Mouse (Mus musculus): ENCODE measurements at regions not wholly inside any gene's neighbourhood (a gene's known extent, or its start where the extent isn't known, plus 50 kb on each side); places are given as distances from the start of the nearest gene placed in this dataset.

DNA sequence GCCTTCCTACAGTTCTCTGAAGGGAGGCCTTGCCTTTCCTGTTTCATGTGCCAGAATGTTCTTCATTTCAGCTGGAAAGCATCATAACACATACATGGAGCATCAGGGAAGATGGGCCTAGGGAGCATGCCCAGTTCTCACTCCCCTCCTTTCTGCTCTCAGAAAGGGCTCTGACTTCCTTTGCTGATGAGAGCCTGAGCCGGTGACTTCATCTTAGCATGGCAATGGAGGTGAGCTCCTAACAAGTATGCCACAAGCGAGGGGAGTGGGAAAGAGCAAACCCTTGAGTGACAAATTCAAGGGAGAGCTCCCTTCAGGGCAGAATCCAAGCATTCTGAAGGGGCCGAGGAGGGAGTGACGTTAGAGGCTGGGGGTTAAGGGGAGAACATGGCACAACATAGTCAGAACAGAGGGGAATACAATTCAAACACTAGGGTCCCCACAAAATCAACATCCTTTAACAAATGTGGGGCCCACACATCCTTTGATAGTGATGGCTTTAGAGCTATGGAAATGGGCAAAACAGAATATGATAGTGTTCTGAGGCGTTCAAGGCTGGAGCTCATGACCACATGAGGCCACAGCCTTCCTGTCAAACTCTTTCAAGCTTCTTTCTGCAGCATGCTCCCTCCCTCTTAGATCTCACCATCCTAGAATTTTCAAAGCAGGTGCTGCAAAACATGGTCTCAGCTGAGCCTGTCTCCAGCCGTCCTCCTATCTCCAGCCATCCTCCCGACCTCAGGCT is 437.4 kb upstream of the 3110018I06Rik start:
- DNase-seq: no peak

DNA sequence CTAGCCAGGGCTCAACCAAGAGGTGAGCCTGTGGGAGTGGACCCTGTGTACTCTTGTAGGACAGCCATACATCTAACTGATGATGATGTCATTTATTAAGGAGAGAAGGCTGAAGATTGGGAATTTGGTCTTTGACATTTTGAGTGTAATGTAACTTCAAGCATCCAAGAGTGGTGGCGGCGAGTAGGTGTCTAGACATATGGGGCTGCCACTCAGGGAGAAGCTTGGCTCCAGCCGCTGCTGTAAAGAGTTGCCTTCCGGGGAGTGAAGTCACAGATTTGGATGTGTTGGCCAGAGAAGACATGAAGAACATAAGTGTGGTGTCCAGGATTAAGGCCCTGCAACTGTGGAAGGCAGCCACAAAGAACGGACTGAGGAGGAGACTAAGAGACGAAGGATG is 436.3 kb upstream of the 3110018I06Rik start:
- DNase-seq: no peak

DNA sequence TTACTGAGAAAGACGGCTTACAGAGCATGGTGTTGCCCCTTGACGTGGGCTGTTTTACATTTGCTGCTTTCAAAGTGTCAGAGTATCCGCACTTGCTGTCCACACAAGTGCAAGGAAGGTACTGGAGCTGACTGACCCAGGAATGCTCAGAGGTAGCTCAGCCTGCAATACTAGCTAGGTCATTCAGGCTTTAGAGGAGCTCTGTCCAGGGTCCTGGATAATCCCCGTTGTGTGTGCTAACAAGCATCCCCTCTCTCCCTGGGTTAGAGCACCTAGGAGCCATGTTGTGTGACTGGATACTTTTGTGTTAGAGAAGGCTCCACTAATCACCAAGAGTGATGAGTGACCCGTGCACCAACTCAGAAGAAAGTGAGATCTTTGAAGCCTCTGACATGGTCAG is 431.9 kb upstream of the 3110018I06Rik start:
- peak; percentile 69 for DNase-seq

DNA sequence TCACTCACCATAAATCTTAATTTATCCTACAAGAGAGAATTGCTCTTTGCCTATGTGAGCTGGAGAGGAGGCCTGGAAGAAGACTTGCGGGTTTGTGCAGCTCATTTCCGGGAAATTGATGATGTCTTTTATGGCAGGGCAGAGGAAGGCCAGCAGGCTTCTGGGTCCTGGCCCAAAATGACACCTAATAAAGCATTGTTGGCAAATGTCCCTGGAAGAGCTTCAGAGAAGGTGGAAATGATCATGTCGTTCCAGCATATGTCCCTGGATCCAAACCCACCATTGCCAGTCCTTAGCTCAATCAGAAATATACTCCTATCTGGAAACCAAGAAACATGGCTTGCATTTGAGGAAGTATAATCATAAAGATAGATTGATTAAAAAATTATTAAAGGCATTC is 427.9 kb upstream of the 3110018I06Rik start:
- DNase-seq: no peak

DNA sequence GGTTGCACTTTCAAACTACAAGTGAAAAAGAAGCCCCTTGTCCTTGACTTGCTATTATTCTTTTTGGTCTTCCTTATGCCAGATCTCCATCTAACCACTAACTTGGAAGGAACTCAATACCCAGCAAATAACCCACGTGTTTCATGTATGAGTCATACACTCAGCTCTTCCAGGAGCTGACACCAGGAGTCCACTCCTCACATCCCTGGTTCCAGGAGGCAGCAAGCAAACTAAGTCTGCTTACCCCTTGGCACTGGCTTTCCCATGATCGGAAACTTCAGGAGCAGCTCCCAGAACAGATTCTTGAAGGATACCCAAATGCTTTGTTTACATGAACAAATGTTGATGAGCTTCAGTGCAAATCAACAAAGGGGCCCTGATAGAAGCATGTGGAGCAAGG is 421.1 kb upstream of the 3110018I06Rik start:
- DNase-seq: no peak

DNA sequence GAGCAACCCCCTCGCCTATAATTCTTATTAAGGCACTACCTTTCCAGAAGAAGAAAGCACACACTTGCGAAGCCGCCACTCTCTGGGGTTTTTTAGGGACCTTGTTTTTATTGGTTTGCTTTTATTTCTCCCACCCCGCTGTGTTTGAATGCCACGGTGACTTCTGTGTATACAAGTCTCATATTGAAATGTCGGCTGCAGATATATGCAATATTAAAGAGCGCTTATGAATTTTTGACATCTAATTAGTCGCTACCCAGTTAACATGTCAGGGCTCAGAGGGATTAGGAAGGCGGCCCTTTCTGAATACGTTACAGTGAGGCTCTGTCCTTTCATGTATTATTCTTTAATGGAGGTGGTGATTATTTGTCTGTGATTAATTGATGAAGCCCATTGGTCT is 405.9 kb upstream of the 3110018I06Rik start:
- DNase-seq: peak; percentile 34

DNA sequence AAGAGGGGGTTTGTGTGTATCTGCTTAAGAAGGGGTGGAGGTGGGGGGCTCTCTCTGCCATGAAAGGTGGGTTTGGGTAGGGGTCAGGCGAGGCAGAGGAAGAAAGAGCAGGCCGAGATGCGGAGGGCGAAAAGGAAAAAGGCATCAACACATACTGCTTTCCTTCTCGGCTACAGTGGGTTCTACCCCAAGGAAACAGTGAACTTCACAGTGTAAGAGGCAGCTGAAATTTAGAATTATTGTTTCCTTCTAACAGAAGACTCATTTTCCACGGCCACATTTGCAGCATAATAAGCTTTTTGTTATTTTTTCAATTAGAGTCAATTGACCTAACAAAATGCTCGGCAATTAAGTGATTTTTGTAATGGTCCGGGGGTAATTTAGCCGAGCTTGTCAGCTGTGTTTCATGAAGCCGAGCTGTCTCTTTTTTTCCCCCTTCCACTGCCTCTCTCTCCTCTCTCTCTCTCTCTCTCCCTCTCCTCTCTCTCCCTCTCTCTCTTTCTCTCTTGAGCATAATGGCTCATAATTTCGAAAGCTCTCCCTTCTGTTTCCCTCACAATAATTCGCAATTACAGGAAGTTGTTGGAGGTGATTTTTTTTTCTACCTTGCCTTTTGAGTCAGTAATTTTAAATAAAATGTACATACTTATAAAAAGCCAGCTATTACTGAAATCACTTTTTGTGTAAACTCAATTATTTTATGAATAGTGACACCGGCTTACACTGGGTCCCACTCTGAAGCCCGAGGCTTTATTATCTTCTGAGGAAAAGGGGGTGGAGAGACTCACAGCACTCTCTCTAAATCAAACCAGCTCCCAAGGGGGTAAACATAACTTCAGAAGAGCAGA is 403.1 kb upstream of the 3110018I06Rik start:
- DNase-seq: peak; percentile 45

DNA sequence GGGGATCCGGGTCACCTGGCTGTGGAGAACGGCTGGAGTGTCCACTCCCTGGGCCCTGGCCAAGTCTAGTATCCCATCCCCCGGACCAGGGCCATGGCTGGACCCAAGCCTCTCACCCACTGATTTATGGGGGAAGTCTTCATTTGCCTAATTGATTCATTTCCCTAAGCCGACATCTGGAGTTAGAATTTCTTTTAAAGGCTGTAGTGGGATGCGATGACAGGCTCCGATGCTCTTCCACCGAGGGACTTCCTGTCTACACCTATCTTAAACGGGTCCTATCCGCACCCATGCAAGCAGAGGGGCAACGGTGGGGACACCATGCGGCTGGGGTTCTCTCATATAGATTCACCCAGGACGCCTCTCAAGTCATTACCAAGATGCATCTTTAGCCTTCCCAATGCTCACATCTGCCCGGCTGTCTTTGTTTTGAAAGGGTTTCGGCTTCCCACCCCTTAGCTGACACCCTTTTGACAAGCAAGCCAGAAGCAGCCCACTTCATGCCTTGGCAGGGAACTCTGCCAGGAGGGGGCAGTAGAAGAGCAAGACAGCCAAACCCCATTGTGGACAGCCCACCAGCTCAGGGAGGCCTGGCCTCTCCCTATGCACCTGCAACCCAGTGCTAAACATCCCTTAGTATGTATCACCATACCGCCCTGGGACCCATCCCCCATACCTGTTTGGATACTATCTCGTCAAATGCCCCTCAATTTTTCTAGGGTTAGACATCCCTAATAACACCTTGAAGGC is 402.4 kb upstream of the 3110018I06Rik start:
- DNase-seq: peak; percentile 79

DNA sequence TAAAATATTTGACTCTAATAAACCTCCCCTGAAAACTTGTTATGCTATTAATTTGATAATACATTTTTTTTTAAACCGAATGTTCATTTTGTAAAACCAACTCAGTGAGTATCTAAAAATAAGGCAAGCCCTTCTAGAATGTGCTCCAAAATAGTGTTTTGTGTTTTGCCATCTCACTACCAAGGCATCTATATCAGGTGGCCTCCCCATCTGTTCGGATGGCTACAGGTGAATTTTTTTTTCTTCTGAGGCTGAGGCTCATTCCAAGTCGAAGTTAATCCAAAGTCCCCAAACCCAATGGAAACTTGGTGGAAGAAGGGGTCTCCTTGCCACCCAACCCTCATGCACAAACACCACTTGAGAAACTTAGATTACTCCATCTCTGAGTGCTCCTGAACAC is 396.3 kb upstream of the 3110018I06Rik start:
- no peak for DNase-seq

DNA sequence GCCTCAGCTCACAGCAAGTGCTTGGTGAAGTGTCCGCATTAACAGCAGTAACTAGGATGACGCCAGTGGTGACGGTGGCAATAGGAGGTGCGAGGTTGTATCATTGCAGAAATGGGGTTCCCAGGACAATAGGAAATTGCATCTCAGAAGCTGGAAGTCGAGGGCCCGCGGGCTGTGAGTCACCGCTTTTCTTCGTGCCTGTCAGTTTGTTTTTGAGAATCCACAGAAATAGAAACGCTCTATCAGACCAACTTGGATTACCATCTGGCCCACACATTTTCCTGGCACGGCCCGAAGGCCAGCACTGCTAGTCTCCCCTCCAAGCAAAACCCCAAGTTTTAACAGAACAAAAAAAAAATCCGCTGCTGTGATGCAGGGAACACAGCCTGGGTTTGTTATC is 395.1 kb upstream of the 3110018I06Rik start:
- DNase-seq: no peak

DNA sequence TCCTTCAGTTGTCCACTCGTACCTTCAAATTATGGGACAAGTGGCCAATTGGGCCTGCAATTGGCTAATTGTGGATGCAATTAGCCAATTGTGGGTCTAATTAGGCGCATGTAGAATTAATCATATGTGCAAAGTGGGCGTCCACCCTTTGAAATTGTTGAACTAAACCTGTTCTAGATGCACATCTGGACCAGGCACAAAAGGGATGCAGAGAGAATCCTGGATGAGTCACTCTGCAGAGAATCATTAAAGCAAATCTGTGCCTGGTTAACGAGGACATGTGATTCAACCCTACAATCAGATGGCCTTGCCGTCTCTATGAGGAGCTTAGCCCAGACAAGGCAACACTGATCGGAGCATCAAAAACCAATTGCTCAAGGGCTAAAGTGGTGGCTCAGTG is 393.0 kb upstream of the 3110018I06Rik start:
- DNase-seq: peak; percentile 53

DNA sequence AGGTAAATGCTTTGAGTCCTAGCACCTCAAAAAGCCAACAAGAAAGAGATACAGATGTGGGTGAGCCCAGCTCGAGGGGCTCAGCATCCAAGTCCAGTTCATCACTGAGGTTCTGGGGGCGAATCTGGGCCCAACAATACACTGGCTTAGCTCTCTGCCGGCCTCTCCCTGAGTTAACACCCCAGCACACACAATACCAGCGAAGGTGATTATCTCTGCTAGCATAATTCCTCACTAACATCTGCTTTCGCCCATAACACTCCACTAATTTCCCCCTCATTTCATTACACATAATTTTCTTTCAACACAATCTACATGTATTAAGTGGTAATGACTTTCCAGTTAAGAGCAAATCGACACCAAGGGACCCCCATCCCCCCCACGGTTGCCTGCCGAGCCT is 383.9 kb upstream of the 3110018I06Rik start:
- no peak for DNase-seq

DNA sequence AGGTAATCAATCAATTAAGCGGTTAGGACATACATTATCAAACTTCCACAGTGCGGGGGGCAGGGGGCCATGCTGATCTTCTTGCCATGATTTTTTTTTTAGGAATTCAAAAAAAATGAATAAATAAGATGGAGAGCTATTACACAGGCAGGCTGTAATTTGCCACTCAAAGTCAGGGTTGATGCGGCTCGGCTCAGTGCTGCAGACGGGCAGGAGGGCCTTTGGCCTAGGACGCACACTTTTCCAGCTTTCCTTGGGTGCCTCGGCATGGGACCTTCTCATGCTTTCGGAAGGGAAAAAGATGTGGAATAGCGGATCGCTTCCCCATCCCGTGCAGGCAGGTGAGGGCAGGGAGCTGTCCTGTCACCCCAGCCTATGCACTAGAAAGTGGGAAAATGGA is 383.4 kb upstream of the 3110018I06Rik start:
- DNase-seq: no peak

DNA sequence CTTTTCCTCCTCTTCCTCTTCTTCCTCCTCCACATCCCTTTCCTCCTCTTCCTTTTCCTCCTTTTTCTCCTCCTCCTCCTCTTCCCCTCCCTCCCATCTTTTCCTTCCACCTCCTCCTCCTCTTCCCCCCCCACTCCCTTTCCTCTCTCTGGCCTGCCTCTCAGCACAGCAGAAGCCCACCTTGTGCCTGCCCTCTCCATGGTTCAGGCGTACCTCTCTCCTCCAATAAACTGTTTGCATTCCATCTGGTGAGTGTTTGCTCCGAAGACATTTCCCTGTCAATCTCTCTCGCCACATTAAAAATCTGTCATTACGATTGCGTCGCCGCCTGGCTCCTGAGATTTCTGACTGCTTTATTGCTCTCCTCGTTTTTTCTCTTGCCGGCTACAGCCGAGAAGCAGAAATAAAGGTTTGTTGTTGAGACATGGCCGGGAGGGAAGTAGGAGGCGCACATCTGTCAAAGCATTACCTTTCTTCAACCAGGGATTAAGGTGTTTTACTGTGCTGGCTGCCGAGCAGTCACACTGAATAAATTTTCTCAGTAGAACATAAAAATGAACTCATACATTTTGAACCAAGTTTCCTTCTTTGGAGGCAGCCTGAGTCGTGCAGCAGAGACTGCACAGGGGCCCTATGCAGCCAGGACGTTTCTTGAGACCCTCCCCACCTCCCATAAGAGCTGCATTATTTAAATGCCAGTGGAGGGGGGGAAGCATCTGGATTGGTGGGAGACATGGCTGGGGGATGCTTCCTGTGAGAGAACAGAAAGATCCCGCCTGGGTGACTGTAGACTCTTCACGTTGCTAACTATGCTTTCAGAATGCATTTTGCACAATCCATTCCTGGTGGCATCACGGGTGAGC is 376.3 kb upstream of the 3110018I06Rik start:
- DNase-seq: peak; percentile 45

DNA sequence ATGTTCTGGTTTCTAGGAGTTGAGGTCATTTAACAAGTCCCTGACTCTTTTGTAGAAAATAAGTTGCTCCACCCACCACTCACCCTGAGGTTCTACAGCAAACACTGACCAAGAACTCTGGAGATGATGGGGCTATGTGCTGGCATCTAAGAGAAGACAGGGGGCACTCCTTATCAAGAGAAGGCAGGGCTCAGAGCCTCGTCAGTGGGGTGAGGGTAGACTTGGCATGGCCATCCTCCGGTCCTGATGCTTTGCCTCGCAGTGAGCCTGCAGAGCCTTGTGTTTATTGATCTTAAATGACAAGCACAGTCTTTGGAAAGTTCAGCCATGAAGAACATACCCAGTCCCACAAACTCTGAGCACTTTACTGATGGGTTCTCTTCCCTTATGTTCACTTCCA is 370.1 kb upstream of the 3110018I06Rik start:
- DNase-seq: no peak

DNA sequence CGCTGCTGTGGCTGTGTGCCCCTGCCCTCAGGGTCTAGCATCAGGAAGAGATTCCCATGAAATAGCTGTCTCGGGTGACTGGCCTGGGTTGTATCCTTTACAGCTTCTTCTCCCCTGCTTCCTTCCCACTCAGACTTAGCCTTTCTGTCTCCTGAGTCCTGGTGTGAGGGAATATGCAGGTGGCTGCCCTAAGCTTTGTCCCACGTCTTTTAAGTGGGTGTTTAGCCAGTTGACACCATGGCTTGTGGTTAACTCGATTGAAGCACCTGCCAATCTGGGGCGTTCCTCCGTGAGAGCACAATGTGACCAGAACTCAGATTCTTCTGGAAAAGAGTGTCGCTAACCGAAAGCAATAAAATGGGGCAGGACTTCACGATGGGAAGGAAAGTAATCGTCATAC is 369.4 kb upstream of the 3110018I06Rik start:
- DNase-seq: peak; percentile 21

DNA sequence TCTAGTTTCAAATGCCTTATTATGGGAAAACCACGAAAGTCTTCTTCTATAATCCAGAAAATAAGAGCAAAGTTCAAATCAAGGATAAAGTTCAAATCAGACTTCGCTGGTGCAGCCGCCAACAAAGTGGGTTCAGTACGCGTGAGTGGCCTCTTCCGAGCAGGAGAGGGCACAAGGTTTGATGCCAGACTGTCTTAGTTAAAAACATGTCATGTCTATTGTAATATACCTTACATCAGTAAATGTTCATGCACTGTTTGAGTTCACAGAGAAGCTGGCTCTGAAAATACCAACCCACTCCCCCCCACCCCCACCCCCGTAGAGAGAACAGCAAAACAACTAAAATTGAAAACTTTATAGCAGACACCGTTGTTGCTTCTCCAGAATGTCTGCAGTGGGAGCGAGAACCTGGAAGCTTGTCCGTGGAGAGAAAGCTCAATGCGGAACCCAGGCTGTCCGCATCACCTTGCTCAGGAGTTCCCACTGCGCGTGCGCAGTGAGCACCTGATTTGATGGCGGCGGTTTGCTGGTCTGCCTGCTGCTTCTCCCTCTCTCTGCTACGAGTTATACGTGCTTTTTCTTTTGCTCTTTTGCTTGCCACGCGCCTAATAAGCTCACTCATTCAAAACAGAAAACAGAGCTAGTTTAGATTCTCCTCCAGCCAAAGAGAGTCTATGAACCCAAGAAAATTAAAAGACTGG is 367.8 kb upstream of the 3110018I06Rik start:
- DNase-seq: no peak

DNA sequence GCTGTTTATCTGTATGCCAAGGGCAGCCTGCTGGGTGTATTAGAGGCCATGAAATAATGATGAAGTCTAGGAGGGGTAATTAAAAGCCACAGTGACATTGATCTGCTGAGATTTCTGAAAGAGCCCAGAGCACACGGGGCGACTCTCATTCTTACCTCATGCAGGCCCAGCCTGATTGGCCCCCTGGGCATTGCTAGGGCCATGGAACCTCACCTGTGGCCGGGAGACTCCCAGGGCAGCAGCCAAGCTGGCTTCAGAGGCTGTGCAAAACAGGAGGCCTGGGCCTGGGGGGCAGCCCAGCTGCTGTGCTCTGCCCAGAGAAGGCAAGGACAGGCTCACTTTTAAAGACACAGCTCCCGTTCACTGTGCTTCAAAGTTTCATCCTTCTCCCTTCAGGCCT is 366.4 kb upstream of the 3110018I06Rik start:
- no peak for DNase-seq

DNA sequence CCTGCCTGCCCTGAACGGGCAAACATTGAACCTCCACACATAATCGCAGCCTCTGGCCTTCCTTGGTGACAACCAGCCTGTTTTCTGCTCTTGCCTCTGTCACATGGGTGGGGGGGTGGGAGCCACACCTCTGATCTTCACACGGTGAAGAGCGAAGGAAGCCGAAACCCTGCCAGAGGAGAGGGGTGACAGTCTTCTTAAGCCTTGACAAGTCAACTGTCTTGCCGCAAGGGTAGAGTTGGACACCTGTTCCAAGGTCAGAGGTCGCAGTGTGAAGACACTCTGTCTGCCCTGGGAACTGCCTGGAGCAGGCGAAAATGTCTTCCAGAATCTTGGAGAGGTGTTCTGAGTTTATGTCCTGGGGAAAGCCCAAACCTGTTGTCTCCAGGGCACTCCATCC is 364.8 kb upstream of the 3110018I06Rik start:
- no peak for DNase-seq

DNA sequence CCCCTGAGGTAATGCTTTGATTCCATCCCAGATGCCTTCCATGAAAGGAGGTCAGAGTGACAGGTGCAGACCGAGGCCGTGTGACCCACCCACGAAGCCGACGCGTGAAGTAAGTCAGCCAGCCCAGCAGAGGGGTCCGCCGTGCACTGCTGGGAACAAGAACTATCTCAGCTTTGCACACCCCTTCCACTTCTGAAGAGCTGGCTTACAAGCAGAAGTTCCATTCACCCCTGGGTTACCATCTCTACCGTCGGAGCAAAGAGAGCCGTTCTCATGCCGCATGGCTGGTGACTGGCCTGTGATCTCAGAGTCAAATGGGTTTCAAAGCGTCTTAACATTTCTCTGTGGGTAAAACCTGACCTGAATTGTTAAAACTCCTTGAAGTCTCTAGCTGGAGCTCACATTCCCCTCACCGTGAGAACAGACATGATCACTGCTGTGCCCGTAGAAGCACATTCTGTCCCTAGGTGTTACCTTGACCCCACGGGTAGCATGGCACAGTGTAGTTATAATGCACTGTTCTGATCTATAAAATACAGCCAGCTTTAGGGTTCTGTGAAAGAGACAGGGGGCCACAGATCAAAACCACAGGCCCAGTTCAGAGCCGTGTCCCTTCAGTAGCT is 364.1 kb upstream of the 3110018I06Rik start:
- DNase-seq: peak; percentile 43

DNA sequence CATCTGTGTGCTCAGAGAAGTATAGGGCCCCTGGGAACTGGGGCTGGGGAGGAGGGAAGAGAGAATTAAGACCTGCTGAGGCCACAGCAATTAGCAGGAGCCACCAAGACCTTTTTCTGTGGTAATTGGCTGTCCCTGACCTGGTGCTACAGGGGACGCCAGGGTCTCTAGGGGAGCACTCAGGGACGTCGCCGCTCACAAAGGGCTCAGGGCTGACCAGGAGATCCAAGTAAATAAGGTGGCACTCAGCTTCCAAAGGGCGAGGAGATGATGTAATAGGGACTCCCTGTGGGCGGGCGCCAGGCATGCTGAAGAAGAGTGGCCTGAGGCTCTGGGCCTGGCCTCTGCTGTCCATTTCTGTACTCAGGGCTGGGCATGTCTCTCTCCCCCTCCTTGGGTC is 363.2 kb upstream of the 3110018I06Rik start:
- DNase-seq: peak; percentile 51
